Mouse (Mus musculus): ENCODE results near the gene Ift122.

DNA sequence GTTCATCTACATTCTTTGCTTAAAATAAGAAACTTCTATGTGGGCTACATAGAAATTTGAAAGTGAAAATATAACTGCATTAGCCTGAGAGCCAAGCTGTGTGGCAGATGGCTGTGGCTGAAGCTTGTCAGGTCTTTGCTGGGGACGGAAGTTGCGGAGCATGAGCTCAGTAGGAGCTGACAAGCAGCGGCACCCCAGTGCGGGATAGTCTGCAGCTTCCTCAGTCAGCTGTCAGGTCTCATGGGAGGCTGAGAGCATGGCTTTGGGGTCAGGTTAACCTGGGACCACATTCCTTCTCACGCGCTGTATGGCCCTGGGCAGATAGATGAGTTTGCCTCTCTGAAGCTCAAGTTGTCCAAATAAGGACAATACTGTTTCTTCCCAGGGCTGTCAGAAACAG lies 37.8 kb downstream of the Ift122 start:
- TF ChIP-seq CTCF (IDR thresholded peaks at IDR 0.05 in 2 of 3, conservative IDR thresholded peaks at IDR 0.05 in 1 of 3; ENCODE audit: control insufficient read depth in 1 of 3, insufficient read depth in 1 of 3, low read depth in 2 of 3, low read length in 3 of 3, poor library complexity in 1 of 3, severe bottlenecking in 1 of 3) (no peak), CHD2 (IDR thresholded peaks at IDR 0.05; ENCODE audit: low read length) (no peak), KAT2A (conservative IDR thresholded peaks at IDR 0.05; ENCODE audit: low read depth, low read length) (no peak), MAX (IDR thresholded peaks at IDR 0.05; ENCODE audit: low read length) (no peak), GATA1 (IDR thresholded peaks at IDR 0.05; ENCODE audit: low read depth, low read length) (no peak), USF2 (IDR thresholded peaks at IDR 0.05; ENCODE audit: borderline replicate concordance in 1 of 2, insufficient read depth in 1 of 2, low read depth in 1 of 2, low read length in 2 of 2) (no peak), POLR2A (IDR thresholded peaks at IDR 0.05; ENCODE audit: control insufficient read depth in 1 of 2, insufficient read depth in 1 of 2, low read depth in 1 of 2, low read length in 2 of 2, poor library complexity in 1 of 2) (no peak), JUND (IDR thresholded peaks at IDR 0.05; ENCODE audit: low read depth, low read length) (no peak), EP300 (IDR thresholded peaks at IDR 0.05; ENCODE audit: low read depth in 1 of 2, low read length in 2 of 2) (no peak), UBTF (IDR thresholded peaks at IDR 0.05; ENCODE audit: borderline replicate concordance, insufficient read depth, low read depth, low read length) (no peak), NELFE (IDR thresholded peaks at IDR 0.05; ENCODE audit: low read depth, low read length) (no peak), GABPA (IDR thresholded peaks at IDR 0.05; ENCODE audit: low read depth, low read length) (no peak), RCOR1 (IDR thresholded peaks at IDR 0.05; ENCODE audit: low read depth, low read length) (no peak)
